Mouse (Mus musculus) pancreas, adult 10 weeks (tissue): Measurements from ENCODE around the gene Eml3. TPM values are rescaled to one million over a fixed set of nuclear protein-coding genes. Genes with fewer than 3 reads are reported as not detected.

Experiments
- polyA plus RNA-seq: library from polyadenylated mRNA; stranded (reverse); fragments of 350-450 nt; fragmentation: Illumina TruSeq; extraction: RNeasy Lipid Tissue Mini Kit (QIAGEN cat#74804); gene quantifications from one replicate; pipeline ENCODE4 v1.2.3, GENCODE M21; 2015; ENCODE audit warnings: low read depth, low replicate concordance; ENCODE audit not compliant: insufficient read depth

Eml3 gene
- polyA plus RNA-seq: 11.7 TPM

DNA sequence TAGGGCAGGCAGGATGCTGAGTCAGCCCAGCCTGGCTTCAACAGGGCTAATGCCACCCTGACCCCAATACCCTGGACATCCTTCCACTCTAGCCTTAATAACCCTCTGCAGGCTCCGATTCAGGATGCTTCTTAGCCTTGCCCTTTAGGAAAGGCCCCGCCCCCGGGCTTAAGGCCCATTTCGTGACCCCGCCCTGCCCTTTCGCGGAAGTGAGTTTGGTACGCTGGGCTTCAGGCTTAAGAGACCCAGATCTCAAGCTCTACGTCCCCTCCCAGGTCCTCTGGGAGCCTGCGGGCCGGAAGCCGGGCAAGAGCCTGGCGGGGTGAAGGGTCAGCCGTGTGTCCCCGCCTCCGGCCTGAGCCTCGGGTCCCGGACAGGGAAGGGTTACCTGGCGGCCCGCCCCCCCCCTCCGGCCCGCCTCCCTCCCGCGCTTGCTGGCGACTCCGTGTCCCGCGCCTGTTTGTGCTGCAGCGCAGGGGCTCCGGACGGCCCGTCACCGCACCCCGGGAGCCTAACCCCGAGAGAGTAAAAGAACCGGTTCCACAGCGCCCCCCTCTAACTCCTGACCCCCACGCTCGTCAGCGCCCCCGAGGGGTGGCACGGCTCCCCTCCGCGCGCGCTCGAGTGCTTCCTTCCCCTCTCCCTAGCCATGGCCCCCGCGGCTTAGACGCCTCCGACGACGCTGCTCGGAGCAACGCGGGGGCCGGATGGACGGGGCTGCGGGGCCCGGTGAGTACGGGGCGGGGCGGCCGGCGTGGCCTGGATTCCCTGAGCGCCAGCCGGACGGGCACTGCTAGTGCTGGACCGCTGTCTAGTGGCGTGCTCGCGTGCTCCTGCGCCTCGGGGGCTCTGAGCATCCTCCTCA lies at the start of gene Eml3, which contains the start of gene Rom1:
TSS of gene Eml3 (plus strand) at position 329 of the 865 bp plus-strand sequence.
TSS of gene Rom1 (minus strand) at position 133 of the 865 bp plus-strand sequence.

DNA sequence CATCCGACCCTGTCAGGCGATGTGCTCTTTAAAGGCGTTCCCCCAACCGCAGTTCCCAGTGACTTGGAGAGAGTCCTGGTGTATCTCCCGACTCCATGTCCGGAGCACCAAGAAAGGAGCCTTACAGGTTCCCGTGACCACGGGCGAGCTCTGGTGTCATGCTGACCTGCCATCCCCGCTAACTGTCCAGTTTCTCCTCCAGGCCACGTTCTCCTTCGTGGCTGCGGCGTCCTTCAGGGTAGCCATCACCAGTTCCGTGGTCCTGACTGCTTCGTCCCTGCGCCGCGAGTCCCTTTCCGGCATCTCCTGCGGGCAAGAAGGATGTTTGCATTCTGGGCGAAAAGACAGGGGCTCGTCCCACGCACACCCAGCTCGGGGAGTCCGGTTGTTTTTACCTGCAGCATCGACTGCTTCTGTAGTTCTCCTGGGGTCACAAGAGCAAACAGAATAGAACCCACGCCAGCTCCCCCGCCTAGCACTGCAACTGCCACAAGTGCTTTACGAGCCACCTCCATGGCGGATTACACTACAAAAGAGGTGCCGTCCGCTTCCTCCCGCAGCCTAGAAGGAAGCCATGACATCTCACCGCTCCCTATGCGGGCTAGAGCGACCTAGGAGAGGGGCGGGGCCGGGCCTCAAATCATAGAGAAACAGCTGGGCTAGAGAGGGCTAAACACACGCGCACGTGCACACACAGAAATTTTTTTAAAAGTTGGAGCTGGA lies 48.9 kb upstream of the Eml3 start, which contains the start of gene Uqcc3:
TSS of gene Uqcc3 (minus strand) at position 613 of the 723 bp plus-strand sequence.

DNA sequence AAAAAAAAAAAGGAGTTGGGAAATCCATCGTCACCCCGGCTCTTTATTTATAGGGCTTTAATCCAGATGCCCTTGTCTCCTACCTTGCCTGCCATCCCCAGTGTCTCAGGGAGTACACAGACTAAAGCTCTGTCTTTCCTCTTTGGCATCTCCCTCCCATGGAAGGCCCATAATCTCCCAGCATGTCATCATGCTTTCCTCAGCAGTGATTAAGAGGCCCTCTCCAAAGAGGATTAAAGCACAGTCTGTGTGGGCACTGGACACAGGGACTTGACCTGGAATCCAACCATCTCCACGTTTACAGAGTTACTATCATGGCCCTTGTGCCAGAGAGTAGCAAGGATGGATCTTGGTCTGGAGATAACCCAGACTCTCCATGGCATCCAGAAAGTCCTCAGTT lies 45.7 kb upstream of the Eml3 start, which contains the start of the genes Lbhd1 and Gm49403:
TSS of gene Lbhd1 (plus strand) at position 117 of the 400 bp plus-strand sequence.
TSS of gene Gm49403 (plus strand) at position 315 of the 400 bp plus-strand sequence.

DNA sequence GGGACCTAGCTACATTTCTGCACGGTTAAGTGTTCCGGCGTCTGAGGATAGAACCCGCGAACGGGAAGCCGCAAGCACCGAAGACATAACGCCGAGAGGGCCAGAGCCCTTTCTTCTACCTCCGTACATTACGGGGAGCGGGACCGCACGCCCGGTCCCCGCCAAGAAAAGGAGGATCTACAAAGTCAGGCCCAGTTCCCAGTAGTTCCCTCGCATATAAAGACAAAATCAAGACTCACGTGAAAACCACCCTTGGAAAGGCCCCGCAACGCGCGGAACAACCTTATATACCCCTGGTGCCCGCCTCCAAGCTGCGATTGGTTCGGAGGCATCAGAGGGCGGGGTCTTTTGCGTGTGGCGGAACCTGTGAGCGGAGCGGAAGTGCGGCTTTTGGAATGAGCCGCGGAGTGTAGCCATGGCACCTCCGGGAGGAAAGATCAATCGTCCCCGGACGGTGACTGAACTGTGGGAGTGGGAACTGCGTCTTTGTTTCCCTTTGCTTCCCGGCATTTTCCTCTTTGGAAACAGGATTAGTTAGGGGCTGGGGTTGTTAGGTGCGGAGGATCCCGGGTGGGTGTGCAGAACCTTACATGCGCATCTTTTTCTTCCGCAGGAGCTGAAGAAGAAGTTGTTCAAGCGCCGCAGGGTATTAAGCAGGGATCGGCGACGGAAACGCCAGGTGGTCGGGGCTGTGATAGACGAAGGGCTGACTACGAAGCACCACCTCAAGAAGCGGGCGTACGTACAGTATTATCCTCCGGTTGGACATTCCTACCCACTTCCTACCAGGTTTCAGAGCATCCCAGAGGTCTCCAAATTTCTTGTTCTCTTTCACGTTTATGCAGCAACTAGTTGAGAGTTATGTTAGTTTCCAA lies 40.6 kb upstream of the Eml3 start, which contains the start of the genes 1810009A15Rik and Gm49416:
TSS of gene 1810009A15Rik (plus strand) at position 343 of the 875 bp plus-strand sequence.
TSS of gene Gm49416 (plus strand) at position 416 of the 875 bp plus-strand sequence.

DNA sequence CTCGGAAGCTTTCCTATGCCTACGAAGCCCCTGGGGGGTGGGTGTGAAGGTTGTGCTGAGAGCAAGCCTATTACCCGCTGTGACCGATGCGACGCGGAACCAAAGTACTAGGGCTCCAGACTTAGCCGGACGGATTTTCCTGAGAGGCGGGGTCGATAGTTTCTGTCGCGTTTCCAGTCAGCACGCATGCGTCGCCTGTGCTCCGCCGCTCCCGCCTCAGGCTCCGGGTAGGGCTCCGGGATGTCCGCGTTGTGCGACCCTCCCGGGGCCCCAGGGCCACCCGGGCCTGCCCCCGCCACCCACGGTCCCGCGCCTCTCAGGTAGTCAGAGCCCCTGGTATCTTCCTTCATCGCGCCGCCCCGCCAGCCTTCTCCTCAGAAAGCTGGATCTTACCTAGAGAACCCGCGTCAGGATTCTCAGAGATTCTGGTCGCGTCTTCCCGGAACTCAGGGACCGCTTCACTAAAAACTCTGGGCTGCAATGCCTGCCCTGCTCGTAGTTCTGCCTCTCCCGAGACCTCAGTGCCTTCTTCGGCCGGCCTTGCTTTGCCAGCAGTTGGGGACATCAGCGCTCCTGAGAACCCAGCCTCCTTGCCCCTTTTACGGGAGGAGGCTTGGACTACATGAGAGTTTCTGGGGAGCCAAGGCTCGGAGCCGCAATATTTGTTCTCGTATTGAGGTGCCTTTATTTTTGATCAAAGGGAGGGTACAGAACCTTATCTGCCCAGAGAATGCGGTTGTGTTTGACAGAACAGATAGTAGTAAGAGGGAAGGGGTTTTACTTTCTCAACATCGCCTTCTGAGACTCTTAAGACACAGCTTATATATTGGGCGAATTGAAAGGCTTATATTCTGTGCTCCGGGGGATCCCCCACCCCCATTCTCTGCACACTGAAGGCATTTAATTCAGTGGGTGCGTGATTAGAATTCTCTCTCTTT lies 36.3 kb upstream of the Eml3 start, which contains the start of gene Ints5:
TSS of gene Ints5 (plus strand) at position 177 of the 938 bp plus-strand sequence.

DNA sequence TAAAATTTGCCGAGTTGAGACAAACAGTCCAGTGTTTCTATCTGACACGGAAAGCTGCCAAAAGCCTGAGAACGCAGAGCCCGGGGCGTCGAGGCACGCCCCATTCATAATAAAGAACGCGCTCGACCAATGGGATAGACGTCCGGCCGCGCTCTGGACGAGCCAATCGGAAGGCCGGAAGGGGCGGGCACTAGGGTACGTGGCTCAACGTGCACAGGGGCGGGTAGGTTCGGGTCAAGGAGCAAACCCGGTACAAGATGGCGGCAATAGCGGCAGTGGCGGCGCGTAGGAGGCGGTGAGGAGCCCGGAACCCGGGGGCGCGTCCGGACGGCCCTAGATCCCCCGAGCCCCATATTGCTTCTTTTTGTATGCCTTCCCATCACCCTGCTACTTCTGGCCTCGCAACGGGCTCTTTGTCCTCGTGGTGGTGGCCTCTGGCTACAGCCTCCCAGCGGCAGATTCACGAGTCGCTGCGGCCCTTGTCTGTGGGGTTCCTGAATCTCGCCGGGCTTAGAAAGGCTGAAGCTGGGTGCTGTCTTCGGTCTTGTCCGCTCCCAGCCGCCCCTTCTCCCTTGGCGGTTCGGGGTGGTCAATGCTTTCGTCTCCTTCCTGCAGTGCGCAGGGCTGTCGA lies 31.4 kb upstream of the Eml3 start, which contains the start of gene Ganab:
TSS of gene Ganab (plus strand) at position 207 of the 631 bp plus-strand sequence.

DNA sequence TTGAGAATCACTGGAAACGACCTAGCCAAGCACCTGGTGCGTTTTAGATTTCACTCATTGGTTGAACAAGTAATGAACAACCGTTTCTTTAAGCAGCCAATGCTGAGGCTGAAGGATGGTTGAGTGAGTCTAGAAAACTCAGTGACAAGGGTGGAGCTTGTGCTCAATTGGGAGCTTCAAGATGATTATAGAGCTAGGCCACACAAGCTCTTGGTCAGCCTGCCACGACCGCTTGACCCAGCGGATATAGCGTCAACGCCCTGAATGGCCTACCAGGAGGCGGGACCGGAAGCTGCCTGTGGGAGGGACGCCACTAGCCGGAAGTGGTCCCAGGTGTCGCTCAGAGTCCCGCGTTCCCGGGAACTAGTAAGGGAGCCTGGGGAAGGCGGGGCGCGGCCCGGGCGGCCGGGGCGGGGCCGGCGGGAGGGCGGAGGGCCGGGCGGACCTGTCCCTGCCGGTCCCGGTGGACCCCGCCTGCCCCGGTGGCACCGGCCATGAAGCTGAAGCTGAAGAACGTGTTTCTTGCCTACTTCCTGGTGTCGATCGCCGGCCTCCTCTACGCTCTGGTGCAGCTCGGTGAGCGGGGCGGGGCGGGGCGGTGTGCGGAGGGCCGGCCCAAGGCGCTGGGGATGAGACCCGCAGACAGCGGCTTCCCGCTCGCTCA lies 9.1 kb upstream of the Eml3 start, which contains the start of gene B3gat3:
TSS of gene B3gat3 (plus strand) at position 302 of the 664 bp plus-strand sequence.

DNA sequence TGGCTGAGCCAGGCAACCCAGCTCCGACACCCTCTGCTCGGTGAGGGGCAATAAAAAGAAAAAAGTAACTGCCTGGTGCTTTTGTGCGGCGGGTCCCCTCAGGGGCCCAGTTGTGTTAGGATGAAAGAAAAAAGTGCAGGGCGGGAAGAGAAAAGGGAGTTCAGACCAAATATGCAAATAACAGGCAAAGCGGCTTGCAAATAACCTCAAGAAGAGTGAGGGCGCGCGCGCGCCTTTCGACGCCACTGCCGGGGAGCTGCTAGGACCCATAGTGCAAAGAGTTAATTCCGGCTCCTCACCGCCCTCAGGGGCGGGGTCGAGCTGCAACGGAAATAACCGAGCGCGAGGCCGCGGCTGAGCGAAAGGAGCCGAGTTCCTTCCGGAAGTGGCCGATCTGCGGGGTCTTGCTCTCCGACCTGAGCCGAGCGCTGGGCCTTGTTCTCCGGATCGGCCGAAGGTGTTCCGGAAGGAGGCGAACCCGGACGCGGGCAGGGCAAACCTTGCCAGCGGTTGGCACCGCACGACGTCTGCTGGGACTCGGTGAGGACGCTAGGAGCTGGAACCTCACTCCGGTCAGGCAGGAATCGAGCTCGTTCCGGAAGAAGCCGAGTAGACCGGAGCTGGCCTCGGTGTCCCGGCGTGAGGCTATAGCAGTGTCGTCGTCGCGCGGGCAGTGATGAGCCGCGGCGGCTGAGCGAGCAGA lies 12.3 kb downstream of the Eml3 start, which contains the start of gene Mta2:
TSS of gene Mta2 (plus strand) at position 361 of the 703 bp plus-strand sequence.

DNA sequence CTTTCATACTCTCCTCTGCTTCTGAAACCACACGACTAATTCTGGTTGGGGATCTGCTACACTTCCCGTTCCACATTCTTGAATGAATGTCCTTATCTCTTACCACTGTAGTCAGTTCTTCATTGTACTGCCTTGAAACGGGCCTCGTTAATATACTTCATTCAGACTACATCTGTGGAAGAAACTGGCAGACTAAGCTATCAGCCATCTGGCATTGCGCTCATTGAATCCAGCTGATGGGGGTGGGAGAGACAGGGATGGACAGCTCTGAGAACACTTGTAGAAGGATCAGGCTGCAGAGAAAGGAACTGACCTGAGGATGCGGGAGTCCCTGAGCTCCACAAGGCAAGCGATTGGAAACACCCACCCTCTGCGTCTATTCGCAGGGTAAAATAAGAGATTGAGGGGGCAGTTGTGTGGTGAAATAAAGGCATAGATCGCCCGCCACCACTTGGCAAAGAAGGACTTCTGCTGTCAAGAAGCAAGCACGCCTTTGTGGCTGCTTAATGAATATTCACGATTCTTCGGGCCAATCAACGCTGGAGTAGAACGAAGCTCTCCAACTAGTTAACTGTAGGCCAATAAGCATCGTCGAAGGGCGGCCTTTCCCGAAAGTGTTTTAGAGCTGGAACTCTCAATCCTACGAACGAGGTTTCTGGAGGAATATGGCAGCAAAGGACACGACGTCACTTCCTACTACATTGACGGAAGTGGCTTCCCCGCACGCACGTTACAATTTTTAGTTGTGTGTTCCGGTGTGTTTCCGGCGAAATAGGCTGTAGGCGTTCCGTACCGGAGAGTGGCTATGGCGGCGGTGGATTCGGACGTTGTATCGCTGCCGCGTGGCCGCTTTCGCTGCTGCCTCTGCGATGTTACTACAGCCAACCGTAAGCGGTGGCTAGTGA lies 24.0 kb downstream of the Eml3 start, which contains the start of gene Tut1:
TSS of gene Tut1 (plus strand) at position 713 of the 905 bp plus-strand sequence.

DNA sequence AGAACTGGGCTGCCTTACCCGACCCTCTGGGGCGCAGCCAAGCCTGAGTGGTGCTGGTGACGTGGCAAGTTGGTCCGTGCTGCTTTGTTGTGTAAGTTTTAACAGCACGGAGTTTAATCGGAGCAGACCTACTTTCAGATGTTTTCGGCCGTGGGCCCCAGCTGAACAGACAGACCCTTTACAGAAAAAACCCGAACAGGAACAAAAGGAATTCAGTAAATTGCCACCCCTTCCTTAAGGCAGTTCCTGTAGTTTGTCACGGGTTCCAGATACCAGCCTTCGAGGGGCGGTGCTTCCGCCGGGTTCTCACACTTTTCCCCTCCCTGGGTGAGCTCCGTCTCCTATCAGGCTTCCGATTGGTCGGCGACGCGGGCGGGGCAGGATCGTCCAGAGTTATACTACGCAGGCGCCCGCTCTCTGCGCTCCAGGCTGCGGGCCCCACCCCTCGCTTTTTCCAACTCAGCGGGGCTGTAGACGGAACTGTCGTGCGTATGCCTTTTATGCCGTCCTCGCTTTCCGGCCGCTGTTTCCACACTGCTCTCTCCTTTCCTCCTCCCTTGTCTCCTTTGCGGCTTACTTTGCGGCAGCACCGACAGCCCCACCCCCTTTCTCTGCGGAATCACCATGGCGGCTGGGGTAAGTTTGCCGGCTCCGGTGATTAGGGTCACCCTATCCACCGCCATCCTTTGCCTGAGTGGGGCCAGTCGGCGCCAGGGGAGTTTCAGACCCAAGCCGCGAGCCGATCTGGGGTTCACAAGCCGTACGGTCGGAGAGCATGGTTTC lies 37.4 kb downstream of the Eml3 start, which contains the start of gene Eef1g:
TSS of gene Eef1g (plus strand) at position 452 of the 783 bp plus-strand sequence.

DNA sequence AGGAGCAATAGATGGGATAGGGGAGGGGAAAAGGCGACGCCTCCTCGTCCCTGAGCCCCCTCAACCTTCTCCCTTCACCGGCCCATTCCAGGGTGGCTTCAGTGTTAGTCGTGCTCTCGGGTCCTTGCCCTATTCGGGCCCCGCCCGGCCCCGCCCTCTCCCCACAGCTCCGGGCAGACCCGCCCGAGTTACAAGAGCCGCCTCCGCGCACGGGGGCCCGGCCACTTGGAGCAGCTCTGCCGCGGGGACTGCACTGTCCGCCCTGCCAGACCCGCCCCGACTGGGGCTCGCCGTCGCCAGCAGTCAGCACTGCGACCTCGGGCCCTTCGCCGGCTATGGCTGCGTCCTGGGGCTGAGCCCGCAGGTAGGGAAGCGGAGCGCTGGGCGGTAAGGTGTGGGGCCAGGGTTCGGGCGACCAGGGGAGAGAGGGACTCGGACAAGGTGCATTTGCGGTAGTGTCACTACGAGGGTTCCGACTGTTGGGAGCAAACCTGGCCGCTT lies 59.8 kb downstream of the Eml3 start, which contains the start of gene Ahnak:
TSS of gene Ahnak (plus strand) at position 219 of the 501 bp plus-strand sequence.

Other genes with a start within 250 kb of the Eml3 start
- gene Slc3a2, start 206.2 kb upstream of the Eml3 start, polyA plus RNA-seq: 80.3 TPM
- gene Wdr74, start 193.7 kb upstream of the Eml3 start, polyA plus RNA-seq: 35.4 TPM
- gene 1700092M07Rik, start 188.8 kb upstream of the Eml3 start, polyA plus RNA-seq: not detected
- gene Stx5a, start 188.1 kb upstream of the Eml3 start, polyA plus RNA-seq: 67.2 TPM
- 127 TPM for gene Nxf1, start 172.5 kb upstream of the Eml3 start, polyA plus RNA-seq
- 32.1 TPM for gene Tmem223, start 158.6 kb upstream of the Eml3 start, polyA plus RNA-seq
- 17.0 TPM for gene Tmem179b, start 155.1 kb upstream of the Eml3 start, polyA plus RNA-seq
- gene Taf6l, start 143.1 kb upstream of the Eml3 start, polyA plus RNA-seq: 0.76 TPM
- gene Polr2g, start 131.0 kb upstream of the Eml3 start, polyA plus RNA-seq: 17.1 TPM
- gene Zbtb3, start 127.0 kb upstream of the Eml3 start, polyA plus RNA-seq: not detected
- 4.5 TPM for gene Ttc9c, start 110.2 kb upstream of the Eml3 start, polyA plus RNA-seq
- 20.7 TPM for gene Hnrnpul2, start 109.5 kb upstream of the Eml3 start, polyA plus RNA-seq
- gene AC129217.1, start 99.8 kb upstream of the Eml3 start, polyA plus RNA-seq: not detected
- 31.5 TPM for gene Bscl2, start 92.1 kb upstream of the Eml3 start, polyA plus RNA-seq
- not detected for gene Gng3, start 90.4 kb upstream of the Eml3 start, polyA plus RNA-seq
- gene Lrrn4cl, start 78.8 kb upstream of the Eml3 start, polyA plus RNA-seq: 4.9 TPM
- 28.6 TPM for gene Ubxn1, start 58.1 kb upstream of the Eml3 start, polyA plus RNA-seq
- 15.0 TPM for gene Uqcc3, start 48.6 kb upstream of the Eml3 start, polyA plus RNA-seq
- gene Lbhd1, start 45.8 kb upstream of the Eml3 start, polyA plus RNA-seq: 7.5 TPM
- gene Gm49403, start 45.6 kb upstream of the Eml3 start, polyA plus RNA-seq: not detected
- gene 1810009A15Rik, start 40.7 kb upstream of the Eml3 start, polyA plus RNA-seq: 7.3 TPM
- gene Gm49416, start 40.6 kb upstream of the Eml3 start, polyA plus RNA-seq: not detected
- gene Ints5, start 36.5 kb upstream of the Eml3 start, polyA plus RNA-seq: 4.9 TPM
- 50.2 TPM for gene Ganab, start 31.5 kb upstream of the Eml3 start, polyA plus RNA-seq
- 18.1 TPM for gene B3gat3, start 9.2 kb upstream of the Eml3 start, polyA plus RNA-seq
- 0.74 TPM for gene Rom1, start 196 bp upstream of the Eml3 start, polyA plus RNA-seq
- 16.1 TPM for gene Mta2, start 12.3 kb downstream of the Eml3 start, polyA plus RNA-seq
- gene Tut1, start 24.3 kb downstream of the Eml3 start, polyA plus RNA-seq: 7.9 TPM
- 169 TPM for gene Eef1g, start 37.5 kb downstream of the Eml3 start, polyA plus RNA-seq
- 32.2 TPM for gene Ahnak, start 59.7 kb downstream of the Eml3 start, polyA plus RNA-seq
- 28.0 TPM for gene Scgb1a1, start 158.4 kb downstream of the Eml3 start, polyA plus RNA-seq
- 2.2 TPM for gene Asrgl1, start 206.1 kb downstream of the Eml3 start, polyA plus RNA-seq